Mouse (Mus musculus): Measurements from ENCODE around the gene Prl8a1.

The Prl8a1 gene

GRCm38 (mm10) chr13:27582071-27582470 lies at the start of gene Prl8a1:
Prl8a1 (minus strand) TSS chr13:27582171.
- DNase-seq (ENCODE audit: low spot score in 2 of 2) = no peak

GRCm38 (mm10) chr13:27610482-27610881 lies 28.5 kb upstream of the Prl8a1 start, which contains the start of gene Prl7b1:
Prl7b1 (minus strand) TSS chr13:27610582.
- DNase-seq (ENCODE audit: low spot score in 2 of 2) = no peak

GRCm38 (mm10) chr13:27564506-27564905 lies 17.5 kb downstream of the Prl8a1 start, which contains the start of gene Prl8a9:
Prl8a9 (minus strand) TSS chr13:27564606.
- no peak for DNase-seq (ENCODE audit: low spot score in 2 of 2)

GRCm38 (mm10) chr13:27553336-27553735 lies 28.6 kb downstream of the Prl8a1 start:
- no peak for DNase-seq (ENCODE audit: low spot score in 2 of 2)
